Mouse (Mus musculus) frontal cortex, adult 2 months (tissue): ENCODE measurements around the gene Rp9. TPM values are rescaled to one million over a fixed set of nuclear protein-coding genes. Genes with fewer than 3 reads are reported as not detected.
"Not testable (repeated sequence)": the region's sequence is repeated elsewhere in the genome, so short reads cannot be mapped to it uniquely, and the experiment has no call there.

Experiments
- DNase-seq, 2 experiments: peaks; one replicate each; pipeline ENCODE4 v3.0.0; 2022; ENCODE audit warnings: low spot score in 1 of 2; ENCODE audit errors: extremely low spot score in 1 of 2
- polyA plus RNA-seq: library from polyadenylated mRNA; depleted of rRNA; stranded (reverse); fragments of >200 nt; gene quantifications from 2 replicates; pipeline ENCODE4 v1.2.3, GENCODE M21; 2012

The Rp9 gene
- polyA plus RNA-seq, 1 experiment: 73.6 TPM

DNA sequence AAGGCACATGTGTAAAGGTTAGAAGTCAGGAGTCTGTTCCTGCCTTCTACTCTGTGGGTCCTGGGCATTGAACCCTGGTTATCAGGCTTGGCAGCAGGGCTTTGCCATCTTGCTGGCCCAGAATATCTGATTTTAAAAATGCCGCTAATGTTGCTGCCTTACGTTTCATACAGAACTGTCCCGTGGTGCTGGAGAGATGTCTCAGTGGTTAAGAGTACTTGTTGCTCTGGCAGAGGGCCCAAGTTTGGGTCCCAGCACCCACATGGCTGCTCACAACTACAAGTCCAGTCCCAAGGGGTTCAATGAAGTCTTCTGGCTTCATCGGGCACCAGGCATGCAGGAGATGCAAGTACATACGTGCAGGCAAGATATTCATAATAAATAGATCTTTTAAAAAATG lies 3.3 kb downstream of the Rp9 start:
- no peak for DNase-seq

DNA sequence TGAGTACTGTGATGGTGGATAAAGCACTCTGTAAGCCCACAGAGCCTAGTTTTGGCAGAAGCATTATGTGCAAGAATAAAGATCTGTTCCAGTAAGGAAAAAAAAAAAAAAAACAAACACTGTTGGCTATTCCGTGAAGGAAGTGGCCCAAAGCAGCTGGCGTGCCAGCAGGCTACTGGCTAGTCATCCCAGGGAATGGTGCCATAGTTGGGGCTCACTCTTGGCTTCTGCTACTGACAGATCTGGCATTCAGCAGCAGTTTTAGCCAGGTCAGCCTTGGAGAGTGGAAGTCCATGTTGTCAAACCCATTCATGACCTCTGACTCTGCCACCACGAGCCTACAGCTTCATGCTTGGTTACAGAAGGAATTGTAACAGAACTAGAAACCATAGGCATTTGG lies 7.6 kb downstream of the Rp9 start:
- peak in 1 of 2 experiments; percentile 53 for DNase-seq

DNA sequence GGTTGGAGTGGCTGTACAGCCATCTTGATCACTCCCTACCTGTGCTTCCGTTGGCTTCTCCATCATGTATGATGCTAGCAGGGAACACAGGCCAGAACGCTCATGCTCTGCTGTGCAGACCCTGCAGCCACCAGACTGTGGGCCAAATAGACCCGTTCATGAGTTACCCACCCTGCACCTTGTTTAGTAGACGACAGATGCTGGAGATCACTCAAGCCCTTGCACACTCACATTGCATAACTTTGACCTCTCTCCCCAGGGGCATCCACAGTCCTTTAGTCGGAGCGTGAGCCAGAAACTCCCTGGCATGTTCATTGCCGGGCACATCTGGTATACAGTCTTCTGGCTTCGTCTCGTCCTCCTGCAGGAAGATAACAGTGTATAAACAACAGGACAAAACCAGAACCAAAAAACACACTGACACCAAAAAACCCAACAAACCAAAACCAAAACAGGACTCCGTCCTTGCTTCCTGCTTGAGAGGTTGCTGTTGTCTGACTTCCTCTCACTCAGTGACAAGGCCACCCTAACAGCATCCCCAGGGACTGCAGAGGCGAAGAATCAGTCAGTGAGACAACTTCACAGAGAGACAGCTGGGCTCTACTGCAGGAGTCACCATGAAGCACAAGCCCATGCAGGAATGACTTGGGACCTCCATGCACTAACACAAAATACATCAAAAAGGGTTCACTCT lies 12.3 kb downstream of the Rp9 start:
- no peak for DNase-seq

DNA sequence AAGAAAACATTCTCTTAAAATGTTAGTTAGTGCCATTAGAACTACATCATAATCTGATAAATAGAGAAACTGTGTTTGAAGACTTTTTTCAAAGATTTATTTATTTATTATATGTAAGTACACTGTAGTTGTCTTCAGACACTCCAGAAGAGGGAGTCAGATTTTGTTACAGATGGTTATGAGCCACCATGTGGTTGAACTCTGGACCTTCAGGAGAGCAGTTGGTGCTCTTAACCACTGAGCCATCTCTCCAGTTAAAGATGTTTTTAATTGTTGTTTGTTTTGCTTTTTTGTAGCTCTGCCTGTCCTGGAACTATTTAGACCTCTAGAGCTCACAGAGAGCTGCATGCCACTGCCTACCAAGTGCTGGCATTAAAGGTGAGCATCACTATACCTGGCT lies 14.5 kb downstream of the Rp9 start:
- DNase-seq: no peak

DNA sequence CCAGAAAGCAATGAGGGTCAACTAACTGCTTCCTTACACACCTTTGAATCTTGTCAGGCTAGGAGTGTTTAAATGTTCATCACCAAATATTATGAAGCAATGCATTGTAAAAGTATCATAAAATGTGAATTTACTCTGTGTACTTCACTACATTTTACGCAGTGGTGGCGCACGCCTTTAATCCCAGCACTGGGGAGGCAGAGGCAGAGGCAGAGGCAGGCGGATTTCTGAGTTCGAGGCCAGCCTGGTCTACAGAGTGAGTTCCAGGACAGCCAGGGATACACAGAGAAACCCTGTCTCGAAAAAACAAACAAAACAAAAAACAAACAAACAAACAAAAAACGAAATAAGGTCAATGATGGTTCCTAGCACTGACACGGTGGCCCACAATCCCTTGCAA lies 15.6 kb downstream of the Rp9 start, which contains the start of gene Gm17545:
Gene Gm17545 (plus strand): TSS at position 301 of the 400 bp plus-strand sequence.
- not testable (repeated sequence) for DNase-seq

DNA sequence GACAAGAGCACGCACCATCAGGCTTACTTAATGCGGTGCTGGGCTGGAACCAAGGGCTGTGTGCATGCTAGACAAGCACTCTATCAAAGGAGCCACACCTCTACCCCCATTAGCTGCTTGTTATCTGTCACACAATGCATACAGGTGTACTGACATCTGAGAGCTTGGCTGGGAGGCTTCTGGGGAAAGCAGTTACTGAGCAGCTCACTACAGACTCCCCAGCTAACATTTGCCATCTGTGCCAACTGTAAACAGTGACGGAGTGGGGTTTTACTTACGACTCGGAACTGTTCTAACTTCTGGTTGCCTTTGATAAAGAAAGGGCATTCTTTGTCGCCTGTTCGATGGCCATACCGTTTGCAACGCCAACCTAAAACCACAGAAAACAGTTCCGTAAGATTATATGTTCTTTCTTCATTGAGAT lies 16.0 kb downstream of the Rp9 start:
- DNase-seq: peak in 1 of 2 experiments; percentile 12

DNA sequence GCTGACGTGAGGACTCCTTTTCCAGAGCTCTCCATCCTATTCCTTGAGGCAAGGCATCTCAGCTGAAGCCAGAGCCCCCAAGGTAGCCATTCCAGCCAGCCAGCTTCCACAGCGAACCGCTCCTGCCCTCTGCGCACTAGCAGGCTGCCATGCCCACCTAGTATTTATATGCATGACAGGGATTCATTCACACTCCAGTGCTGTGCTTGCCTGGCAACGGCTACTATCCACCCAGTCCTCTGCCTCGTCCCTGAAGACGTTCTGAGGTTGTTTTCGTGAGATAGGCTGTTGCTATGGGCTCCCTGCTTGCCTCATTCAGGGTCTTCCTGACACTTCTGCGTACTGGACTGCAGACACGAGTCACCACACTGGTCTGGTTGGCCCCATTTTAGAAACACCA lies 16.8 kb downstream of the Rp9 start:
- DNase-seq: peak in 1 of 2 experiments; percentile 14

DNA sequence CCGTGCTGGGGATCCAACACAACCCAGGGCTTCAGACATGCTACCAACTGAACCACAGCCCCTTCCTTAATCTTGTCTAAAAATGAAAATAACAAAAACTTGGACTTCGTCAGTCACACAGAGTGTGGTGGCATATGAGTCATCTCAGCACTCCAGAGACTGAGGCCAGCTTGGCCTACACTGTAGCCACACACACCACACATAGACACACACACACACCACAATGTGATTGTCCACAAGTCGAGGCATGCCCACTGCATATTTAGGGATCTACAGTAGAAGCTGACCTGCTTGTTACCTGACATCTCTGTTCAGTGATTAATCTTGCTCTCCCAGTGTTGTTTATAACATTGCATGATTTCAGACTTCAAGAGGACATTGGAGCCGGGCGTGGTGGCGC lies 20.3 kb downstream of the Rp9 start:
- DNase-seq: no peak

DNA sequence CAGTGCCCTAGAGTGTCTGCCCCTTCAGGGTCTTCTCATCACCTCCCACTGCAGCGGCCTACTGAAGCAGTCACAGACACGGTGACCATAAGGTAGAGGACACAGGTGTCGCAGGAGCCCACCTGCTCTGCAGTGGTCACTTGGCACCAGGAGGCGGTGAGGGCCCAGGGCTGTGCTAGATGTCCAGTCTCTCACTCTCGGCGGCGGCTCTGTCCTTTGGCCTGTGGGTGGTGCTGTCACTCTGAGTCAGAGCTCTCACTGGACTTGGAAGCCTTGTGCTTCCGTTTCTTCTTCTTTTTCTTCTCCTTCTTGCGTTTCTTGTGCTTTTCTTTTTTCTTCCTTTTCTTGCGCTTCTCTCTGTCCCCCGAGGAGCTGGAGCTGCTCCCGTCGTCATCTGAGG lies 21.1 kb downstream of the Rp9 start:
- no peak for DNase-seq

DNA sequence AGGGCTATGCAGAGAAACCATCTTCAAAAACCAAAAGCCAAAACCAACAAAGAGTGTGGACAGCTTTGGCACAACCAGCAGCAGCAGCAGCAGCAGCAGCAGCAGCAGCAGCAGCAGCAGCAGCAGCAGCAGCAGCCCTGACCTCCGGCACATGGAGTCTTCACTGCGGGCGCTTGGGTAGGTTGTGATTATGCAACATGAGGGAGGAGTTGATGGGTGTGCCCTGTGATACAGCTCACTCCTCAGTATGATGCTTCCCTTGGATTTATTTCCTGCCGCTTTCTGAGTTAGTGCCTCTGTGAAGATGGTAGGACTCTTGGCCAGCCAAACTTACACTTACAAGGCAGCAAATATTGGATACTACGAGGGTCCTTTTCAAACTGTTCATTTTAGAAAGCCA lies 22.3 kb downstream of the Rp9 start:
- DNase-seq: no peak

DNA sequence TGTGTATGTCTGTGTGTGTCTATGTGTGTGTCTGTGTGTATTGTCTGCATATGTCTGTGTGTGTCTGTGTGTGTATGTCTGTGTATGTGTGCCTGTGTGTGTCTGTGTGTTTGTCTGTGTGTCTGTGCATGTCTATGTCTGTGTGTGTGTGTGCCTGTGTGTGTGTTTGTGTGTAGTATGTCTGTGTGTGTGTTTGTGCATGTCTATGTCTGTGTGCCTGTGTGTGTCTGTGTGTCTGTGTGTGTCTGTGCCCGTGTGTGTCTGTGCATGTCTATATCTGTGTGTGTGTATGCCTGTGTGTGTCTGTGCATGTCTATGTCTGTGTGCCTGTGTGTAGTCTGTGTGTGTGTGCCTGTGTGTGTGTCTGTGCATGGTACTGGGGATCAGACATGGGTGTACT lies 24.4 kb downstream of the Rp9 start:
- DNase-seq: no peak

DNA sequence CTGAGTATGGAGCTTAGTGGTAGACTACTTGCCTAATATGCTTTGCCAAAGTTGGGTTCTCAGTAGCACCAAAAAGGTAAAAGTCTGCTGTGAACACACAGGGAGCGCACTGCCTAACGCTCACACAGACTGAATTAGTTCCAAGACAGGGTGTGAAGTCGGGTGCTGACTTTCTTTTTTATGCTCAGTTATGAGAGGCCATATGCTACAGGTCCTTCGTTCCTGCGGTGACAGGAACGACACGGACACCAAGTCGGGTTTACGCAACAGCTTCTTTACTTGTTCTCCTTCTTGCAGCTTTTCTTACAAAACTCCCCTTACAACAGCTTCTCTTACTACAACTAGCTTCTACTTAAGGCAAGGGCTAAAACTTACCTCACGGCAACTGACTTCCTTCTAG lies 26.4 kb downstream of the Rp9 start:
- no peak for DNase-seq

DNA sequence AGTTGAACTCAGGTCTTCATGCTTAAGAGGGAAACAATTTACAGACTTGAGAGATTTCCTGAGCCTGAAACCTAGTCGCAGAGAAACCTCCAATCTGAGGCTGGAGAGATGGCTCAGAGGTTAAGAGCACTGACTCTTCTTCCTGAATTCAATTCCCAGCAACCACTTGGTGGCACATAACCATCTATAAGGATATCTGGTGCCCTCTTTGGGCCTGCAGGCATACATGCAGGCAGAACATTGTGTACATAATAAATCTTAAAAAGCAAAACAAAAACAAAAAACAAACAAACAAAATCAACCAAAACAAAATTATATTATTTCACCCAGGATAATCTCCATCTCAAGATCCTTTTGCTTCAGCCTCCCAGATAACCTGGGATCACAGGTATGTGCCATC lies 30.7 kb downstream of the Rp9 start:
- DNase-seq: no peak

DNA sequence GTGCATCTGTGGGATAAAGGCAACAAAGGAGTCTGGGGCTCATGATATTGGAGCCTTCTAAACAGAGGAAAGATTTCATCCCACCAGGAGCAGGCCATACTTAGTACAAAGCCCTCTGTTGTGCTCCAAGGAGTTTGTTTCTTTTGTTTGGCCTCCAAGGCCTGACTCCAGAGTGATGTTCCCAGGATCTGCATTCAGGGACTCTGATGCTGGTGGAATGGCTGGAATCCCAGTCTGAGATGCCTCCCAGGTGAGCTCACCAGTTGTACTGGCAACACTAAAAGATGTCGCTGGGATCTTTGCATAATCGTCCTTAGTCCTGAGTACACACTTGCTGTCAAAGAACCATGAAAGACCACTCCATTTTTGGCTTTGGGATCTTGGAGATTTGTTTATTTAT lies 35.4 kb downstream of the Rp9 start:
- no peak for DNase-seq

DNA sequence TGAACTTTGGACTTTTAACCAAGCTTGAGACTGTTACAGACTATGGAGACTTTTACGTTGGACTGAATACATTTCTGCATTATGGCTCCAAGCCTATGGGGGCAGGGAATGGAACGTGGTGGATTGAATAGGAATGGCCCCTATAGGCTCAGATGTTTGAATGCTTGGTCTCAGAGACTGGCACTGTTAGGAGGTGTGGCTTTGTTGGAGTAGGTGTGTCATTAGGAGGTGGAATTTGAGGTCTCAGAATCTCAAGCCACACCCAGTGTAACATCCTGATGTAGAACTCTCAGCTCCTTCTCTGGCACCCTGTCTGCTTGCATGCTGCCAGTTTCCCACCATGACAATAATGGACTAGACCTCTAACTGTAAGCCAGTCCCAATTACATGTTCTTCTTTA lies 36.3 kb downstream of the Rp9 start:
- no peak for DNase-seq

DNA sequence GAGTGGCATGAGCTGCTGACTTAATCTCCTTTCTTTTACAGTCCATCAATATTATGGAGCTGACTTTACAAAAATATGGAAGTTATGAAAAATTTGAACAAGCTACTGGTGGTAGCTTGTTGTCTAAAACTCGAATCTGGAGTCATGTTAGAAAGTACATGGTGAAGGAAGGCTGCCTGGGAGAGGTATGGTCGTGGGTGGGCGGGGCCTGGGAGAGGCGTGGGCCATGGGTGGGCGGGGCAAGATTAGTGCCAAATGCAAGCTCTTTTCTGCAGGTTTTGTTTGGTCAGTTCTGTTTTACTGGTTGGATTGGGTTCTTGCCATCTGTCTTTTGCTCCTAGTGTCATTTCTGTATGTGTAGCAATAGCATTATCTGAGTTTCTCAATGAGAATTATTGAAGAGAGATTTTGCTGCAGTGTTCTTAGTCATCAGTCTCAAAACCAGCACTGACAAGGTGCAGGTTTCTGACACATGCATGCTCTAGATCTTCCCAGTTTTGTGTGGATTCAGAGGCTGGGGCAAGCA lies 39.2 kb downstream of the Rp9 start:
- DNase-seq: no peak

DNA sequence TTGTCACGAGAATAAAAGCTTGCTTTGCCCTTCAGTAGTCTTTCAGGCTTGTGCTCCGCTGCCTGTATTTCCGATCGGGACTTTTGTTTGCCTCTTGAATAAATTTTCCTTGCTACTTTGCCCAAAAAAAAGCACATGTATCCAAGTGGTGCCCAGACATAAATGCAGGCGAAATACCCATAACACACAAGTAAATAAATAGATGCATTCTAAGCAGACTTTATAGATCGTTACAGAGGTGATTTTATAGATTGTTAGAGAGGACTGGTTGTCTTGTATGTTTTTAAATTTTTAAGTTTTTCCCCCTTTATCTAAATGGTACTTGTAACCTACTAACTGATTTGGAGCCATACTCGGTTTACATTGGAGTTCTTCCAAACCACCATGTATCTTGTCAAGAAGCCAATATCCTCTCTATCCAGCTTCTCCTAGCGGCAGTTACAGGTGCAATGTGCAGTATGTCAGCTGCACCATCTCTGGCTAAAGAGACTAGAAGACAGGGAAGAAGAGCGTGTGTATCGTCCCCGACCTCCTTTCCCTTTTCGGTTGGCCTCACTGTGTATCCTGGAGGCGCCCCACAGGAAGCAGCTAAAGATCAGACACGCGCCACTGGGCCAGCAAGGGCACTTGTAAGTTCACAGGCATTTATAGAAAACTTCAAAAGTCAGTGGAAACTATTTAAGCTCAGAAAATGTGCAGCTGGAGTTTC lies 39.9 kb downstream of the Rp9 start:
- DNase-seq: no peak

DNA sequence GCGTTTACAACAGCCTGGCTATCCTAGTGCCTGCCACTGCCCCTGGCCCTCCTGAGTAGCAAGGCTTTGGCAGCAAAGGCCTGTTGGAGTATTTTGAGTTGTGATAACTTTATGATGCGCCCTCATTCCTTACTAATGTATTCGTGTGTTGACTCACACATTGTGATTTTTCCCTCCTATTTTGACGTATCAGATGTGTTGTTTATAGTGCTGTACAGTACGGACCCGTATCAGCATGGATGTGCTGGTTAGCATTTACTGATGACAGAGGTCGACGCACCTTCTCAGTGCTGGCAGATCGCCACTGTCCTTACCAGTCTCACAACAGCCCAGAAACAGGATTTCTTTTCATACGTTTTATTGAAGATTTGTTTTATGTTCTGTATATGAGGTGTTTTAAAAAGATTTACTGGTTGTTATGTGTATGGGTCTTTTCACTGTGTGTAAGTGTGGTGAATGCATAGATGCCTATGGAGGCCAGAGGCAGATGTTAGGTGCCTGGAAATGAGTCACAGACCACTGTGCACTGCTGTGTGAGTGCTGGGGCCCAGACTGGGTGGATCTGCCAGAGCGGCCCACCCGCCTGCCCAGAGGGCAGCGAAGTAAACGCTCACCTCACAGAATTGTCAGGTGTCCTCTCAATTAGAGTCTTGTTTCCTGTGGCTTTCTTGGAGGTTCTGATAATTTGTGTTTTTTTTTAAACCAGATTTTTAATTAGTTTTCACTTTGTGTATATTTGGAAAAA lies 40.7 kb downstream of the Rp9 start:
- no peak for DNase-seq

DNA sequence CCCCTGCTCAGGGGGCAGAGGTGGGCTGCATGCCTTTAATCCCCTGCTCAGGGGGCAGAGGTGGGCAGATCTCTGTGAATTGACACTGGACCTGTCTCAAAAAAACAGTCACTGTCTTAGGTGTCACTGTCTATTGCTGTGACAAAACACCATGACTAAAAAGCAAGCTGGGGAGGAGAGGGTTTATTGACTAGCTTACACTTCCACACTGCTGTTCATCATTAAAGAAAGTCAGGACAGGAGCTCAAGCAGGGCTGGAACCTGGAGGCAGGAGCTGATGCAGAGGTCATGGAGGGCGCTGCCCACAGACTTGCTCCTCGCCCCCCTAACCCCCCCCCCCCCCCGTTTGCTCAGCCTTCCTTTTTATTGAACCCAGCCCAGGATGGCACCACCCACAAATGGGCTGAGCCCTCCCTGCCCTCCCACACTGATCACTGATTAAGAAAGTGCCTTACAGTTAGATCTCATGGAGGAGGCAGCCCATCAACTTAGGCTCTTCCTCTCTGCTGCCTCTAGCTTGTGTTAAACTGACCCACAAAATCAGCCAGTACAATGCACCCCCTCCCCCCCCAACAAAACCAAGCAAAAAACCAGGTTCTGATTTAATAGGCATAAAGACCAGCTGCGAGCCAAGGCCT lies 41.4 kb downstream of the Rp9 start:
- DNase-seq: no peak

DNA sequence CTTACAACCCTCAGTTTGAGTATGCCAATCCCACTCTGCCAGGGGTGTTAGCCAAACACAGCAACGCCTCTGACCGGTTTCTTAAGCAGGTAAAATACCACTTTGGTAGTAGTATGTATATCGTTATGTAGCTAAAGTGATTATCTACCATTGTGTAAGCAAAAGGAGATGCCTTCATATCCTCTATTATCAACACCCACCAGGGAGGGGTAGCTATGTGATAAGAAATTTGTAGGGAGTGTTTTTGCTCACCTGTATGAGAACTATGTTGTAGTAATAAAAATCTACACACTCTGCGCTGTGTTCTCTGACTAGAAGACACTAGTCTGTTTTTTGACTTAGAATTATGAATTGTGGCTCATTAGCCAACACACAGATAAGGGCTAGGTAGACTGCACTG lies 44.8 kb downstream of the Rp9 start:
- no peak for DNase-seq

DNA sequence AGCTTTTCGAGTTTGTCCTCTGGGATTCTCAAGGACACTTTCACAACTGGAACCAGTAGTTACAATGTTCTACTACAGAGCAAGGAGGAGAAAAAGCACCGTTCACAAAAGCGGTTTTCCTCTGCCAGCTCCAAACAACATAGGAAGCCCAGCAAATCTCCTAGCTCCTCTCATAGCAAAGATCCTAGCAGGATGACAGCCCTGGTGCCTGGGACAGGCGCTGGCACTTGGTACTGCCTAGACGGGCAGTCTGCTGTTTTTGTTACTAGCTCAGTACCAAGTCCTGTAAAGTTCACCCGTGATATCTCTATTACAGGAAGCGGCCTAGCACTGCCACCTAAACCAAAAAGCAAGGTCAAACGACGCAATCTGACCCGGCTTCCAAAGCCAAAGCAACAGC lies 45.3 kb downstream of the Rp9 start:
- no peak for DNase-seq
